Mouse (Mus musculus) spleen, postnatal 36 days (tissue): ENCODE data around the gene Map1s.

Source experiments
- DNase-seq, 2 experiments: peaks; one replicate each; pipeline ENCODE4 v3.0.0; 2022; ENCODE audit warnings: low spot score in 2 of 2, mixed read lengths in 1 of 2

Map1s gene

DNA sequence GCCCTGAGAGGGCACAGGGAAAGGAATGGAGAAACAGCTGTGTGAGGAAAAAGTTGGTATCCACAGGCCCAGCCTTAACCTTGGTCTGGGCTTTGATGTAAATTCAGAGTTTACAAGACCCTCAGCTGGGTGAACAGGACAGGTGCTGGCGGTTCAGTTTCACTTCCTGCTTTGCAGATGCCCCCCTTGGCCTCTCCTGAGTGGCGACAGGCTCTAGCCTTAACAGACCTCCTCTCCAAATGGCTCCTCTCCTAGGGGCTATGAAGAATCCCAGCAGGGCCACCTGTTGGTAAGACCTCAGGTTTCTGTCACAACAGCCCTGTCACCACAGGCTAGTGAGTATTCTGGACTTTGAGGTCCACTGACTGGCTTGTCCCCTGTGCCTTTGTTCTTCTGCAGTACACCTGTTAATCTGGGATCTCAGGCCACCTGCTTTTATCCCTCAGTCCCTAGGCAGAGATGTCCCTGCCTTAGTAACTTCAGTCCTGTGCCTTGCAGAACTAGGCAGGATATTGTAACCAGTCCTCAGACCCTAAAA is 7.0 kb upstream of the Map1s start:
- DNase-seq = peak; percentile 54

DNA sequence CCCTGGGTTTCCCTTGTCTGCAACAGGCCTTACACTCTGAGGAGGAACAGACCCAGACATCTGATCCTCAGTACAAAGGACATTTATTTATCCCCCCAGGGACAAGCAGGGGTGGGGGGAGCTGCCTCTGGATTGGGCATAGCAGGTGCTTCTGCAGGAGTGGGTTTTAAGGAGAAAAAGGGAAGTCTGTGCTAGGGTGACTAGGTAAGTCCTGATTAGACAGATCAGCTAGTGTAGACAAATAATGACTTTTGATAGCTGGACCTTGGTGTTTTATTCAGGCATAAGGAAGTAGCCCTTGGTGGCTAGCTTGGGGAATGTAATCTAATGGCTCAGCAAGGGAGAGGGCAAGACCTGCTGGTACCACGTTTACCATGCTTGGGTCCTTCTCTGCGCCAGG is 6.5 kb upstream of the Map1s start:
- no peak for DNase-seq

DNA sequence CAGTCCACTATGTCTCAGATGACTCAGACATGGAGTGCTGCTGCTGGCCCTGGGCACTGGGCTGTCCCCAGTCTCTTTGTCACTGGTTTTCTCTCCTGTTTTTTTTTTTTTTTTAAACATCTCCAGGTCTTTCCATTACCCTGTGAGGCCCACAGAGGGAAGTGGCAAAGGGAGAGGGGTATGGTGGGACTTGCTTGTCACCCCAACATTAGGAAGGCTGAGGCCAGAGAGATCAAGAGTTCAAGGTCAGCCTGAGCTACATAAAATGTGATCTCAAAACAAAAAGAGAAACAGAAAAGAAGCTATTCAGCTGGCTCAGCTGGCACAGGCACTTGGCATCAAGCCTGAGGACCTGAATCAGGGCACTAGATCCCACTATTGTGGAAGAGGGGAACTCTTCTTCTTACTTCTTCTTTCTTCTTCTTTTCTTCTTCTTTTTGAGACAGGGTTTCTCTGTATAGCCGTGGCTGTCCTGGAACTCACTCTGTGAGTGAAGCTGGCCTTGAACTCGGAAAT is 4.8 kb upstream of the Map1s start:
- no peak for DNase-seq

DNA sequence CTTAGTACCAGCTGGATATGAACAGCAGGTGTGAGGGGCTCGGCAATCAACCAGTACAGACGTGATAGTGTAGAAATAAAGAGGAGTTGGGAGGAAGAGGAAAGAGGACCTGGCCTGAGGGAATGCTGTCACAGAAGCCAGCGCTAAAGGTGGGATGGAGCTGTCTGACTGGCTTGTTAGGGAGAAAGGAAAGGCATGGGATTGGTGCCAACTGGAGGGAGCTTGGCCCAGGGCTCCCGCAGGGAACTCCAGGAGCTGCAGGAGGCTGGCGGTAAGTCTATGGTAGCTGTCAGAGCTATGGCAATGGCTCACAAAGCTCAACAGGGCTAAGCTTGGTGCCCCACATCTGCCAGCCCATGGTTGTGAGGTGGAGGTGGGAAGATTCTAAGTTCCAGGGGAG is 3.5 kb upstream of the Map1s start:
- no peak for DNase-seq

DNA sequence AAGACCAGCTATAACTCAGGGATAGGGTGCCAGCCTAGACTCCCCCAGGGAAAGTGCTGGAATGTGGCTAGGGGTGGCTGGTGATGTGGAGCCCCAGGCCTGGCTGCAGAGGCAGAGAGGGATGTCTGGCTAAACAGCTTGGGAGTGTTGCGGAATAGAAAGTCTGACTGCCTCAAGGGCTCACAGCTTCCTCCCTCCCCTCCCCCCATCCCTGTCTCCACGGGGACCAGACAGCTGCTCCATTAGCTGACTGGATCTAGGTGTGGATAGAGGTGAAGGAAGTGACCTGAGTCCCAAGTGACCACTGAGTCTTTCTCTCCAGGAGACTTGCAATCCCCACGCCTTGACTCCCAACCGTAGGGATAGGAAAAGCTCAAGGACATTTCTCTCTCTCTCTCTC is 2.6 kb upstream of the Map1s start:
- DNase-seq = no peak

DNA sequence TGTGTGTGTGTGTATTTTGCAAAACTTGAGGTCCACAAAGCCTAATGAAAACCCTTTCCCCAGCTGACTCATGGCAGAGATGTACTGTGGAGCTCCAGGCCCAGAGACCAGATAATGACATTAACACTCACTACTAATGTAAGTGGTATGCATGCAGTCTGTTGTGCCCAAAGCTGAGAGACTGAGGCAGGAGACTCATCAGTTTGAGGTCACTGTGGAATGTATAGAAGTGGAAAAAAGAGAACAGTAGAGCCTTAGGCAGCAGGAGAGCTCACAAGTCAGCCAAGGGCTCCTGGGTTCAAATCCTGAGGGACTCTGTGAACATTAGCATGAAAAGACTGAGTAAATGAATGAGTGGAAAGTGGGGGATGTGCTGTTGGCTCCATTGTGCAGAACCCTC is 2.1 kb upstream of the Map1s start:
- no peak for DNase-seq

DNA sequence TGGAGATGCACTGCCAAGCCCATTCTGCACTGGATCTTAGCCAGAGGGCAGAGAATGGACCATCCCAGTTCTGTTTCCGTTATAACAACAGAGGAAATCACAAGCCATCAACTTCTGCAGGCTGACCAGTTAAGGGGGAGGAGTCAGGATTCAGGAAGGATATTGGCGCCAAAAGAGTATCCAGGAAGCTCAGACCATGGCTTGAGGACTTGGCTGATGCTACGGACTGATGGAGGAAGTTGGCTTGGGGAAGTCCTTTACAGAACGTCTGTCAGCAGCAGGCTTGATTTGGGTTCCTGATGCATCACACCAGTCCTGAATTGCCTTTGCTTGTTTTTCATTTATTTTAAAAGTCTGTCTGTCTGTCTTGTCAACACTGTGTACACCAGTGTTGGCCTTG is 1.2 kb upstream of the Map1s start:
- peak in 1 of 2 experiments; percentile 38 for DNase-seq

DNA sequence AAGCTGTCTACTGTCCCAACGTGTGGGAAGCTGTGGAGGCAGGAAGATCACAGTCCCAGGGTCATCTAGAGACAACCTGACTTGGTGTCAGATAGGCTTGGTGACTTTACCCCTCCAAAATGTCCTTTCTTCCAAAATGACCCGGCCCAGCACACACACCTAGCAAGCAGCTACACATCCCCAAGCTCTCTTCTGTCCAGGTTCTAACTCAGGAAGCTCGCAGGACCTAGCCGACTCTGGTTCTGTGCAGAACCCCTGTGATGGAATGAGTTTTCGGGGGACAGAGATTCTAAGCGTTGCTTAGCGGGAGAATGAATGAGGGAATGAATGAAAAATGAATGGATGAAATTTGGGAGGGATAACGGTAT is 285 bp upstream of the Map1s start:
- no peak for DNase-seq

DNA sequence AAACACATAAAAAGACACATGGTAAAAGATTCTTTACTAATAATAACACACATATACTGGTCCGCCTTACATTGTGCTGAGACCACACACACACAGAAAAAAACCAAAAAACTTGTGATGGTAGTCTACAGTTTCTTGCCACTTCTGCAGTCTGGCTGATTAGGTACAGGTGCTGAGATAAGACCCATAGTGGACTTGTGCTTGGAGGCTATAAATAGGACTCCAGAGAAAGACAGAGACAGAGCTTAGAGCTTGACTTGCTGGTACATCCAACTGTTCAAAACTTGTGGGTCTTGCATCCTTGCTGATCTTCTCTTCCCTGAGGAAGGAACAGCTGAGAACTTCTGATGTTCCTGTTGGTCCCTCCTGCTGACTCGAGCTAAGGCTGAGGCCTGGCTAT is 1.8 kb downstream of the Map1s start:
- DNase-seq = no peak

DNA sequence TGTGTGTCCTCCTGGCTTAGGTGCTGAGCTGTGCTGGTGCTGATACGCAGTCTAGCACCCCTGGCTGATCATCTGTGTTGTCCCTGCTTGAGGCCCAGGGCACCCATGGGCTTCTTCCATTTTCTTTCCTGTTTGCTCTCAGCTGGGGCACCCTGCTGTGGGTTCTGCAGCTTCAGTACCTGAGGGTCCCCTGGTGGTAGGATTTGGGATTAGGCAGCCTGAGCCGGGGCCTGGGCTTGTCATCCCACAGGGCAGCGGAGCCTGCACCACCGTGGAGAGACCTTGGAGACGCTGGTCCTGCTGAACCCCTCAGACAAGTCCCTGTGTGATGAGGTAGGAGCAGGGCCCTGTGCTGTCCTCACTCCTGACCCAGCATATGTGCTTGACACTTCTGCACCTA is 5.9 kb downstream of the Map1s start:
- DNase-seq = no peak

DNA sequence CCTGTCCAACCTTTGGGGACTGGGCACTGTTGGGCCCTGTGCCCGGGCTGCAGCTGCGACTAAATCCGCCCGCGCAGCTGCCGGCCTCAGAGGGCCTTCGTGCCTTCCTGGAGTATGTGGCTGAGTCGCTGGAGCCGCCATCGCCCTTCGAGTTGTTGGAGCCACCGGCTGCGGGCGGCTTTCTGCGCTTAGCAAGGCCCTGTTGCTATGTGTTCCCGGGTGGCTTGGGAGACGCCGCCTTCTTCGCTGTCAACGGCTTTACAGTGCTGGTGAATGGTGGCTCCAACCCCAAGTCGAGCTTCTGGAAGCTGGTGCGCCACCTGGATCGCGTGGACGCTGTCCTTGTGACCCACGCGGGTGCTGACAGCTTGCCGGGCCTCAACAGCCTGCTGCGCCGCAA is 7.2 kb downstream of the Map1s start:
- DNase-seq = no peak

DNA sequence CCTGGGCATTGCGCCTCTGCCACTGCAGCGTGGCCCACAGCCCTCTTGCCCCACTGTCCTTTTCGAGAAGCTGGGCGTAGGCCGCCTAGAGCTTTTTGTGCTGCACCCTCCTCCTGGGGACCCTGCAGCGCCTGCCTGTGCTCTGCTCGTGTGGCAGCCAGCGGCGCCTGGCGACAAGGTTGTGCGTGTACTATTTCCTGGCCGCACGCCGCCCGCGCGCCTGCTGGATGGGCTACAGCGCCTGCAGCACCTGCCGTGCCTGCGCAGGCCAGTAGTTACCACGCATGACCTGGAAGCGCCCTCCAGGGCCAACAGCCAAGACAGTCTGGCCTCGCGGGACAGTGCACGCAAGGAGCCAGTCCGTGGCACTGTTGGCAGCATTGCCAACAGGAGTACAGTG is 7.8 kb downstream of the Map1s start:
- no peak for DNase-seq

DNA sequence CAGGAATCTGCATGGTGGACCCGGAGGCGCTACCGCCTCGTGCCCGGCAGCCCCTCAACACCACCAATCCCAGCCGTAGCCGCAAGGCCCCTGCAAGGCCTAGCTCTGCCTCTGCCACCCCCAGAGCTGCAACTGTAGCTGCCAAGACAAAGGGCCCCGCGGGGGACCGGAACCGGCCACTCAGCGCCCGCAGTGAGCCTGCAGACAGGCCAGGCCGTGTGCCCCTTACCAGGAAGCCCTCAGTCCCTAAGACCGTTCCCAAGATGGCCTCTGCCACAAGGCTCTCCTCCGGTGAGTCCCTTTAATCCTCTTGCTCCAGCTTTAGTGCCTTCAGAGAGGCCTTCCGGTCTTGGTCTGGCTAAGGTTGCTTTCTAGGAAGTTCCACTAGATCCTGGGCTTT is 9.0 kb downstream of the Map1s start:
- DNase-seq = no peak

DNA sequence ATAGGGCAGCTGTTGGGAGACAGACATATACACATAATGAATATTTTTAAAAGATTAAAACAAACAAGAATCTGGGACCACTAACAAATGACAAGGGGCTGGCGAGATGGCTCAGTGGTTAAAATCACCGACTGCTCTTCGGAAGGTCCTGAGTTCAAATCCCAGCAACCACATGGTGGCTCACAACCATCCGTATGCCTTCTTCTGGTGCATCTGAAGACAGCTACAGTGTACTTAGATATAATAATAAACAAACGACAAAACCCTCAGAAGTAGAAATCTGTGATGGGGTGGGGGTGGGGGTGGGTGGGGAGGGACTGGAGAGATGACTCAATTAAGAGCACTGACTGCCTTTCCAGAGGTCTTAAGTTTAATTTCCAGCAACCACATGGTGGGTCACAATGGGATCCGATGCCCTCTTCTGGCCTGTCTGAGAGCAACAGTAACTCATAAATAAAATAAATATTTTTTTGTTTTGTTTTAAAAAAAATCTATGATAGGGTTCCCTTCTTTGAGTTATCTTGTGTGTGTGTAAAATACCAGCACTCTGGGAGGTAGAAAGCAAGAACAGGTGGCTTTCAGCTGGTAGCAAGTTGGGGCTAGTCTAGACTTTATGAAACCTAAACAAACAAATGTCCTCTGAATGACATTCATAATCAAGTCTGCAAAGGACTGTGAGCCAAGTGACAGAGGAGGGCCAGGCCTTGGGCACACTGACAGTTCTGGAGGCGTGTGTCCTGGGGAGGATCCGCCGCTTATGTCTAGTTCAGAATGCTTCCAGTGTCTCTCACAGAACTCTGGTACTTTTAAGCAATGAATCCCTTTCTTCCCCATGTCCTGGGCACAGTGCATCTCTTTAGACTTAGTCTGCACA is 14.6 kb downstream of the Map1s start:
- no peak for DNase-seq

DNA sequence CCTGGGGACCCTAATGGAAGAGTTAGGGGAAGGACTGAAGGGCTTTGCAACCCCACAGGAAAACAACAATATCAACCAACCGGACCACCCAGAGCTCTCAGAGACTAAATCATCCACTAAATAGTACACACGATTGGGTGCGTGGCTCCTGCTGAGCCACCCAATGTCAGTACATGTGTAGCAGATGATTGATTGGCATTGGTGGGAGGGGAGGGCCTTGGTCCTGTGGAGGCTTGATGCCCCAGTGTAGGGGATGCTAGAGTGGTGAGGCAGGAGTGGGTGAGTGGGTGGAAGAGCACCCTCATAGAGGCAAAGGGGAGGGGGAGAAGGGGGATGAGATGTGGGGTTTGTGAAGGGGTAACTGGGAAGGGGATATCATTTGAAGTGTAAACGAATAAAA is 18.4 kb downstream of the Map1s start:
- no peak for DNase-seq

DNA sequence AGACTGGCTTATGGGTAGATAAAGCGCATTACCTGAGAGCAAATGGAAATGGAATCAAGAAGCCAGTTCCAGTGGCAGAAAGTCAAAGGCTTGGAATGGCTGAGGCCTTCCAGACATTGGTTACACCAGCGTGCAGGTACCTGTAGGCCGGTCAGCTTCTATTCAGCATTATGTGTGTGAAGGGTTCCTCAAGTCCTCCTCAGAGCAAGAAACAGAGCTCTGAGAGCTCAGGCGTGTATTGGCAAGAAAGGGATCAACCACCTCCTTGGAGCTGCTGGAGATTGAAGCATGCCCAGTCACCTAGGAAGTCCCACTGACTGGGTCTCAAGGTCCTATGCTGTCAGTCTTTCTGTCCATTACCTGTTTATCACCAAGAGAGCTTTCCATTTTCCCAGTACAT is 20.0 kb downstream of the Map1s start:
- no peak for DNase-seq

DNA sequence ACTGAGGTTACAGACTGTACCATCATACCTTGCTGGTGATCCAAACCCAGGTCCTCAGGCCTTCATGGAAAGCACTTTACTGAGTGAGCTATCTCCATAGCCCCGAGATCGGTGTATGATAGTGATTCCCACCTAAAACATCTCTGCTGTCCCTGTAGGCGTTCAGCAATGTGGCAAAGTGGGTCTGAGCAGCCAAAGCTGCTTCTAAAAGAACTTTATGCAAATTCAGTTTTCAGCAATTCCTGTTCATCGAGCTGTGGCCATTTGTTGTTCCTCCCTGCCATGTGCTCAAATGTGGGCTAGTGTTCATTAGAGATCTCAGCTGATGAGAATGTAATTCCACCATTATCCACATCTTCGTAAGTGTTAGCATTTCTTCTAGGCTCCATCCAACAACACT is 20.7 kb downstream of the Map1s start:
- DNase-seq = no peak

DNA sequence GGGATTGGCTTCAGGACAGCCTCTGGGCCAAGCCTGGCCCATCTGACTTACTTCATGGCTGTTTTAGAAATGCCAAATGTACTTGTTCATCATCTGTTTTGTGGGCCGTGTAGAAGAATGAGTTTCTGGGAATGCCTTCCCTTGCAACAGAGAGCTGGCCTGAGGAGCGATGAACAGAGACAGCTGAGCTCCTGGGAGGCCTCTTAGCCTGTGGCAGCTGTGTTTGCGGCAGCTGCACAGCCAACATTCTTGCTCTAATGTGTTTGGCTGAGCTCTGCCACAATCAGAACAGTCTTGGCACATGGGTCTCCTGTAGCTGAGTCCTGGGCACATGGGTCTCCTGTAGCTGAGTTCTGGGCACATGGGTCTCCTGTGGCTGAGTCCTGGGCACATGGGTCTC is 22.4 kb downstream of the Map1s start:
- no peak for DNase-seq

DNA sequence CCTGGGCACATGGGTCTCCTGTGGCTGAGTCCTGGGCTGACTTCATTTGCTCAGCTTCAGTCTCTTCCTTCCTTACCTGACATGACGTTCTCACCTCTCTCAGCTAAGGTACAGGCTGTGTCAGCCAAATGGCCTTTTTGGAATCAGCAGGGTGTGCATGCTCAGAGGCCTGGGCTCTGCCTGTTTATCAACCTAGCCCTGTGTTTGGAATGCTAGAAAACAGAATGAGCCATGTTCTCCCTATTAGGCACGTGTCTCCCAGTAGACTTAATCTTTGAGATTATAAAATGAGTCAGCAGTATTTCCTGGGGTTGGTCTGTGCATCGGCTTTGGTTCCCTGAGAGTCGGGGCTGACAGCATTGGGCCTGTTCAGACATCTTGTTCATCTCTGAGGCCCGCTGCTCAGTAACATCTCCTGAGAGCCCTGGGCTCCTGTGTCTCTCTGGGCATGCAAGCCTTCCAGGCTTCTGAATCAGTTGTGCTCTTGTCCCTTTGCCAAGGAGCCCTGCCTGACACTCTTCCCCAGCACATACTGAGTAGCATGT is 23.1 kb downstream of the Map1s start:
- no peak for DNase-seq

DNA sequence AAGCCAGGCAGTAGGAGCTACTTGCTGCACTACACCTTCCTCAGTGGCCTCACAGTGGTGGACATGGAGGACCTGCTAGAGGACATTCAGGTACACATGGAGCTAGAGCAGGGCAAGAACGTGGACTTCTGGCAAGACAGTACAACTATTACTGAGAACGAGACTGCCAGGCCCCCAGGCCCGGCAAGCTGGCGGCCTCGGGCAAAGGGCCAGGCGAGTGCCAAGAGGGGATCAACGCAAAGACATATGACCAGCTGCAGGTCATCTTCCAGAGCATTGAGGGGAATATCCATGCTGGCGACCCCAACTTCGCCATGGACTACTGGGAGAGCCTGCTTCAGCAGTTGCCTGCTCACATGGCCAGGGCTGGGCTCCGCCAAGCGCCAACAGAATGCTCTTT is 26.0 kb downstream of the Map1s start:
- no peak for DNase-seq

DNA sequence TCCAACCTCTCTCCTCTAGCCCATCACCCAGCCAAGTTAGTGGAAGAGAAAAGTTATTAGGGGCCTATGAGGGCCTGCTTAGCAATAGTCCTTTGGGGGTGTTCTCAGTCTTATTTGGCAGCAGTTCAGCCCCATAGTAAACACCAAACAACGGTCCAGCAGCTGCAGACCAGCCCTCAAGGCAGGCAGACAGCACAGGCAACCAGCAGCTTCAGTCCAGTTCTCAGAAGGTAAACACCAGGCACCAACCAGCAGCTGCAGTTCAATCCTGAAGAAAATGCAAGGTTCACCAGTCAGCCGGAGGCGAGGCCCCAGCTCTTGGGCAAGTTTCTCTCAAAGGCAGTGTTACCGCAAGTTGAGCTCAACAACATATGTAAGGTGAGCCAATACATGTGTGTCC is 27.3 kb downstream of the Map1s start:
- no peak for DNase-seq

DNA sequence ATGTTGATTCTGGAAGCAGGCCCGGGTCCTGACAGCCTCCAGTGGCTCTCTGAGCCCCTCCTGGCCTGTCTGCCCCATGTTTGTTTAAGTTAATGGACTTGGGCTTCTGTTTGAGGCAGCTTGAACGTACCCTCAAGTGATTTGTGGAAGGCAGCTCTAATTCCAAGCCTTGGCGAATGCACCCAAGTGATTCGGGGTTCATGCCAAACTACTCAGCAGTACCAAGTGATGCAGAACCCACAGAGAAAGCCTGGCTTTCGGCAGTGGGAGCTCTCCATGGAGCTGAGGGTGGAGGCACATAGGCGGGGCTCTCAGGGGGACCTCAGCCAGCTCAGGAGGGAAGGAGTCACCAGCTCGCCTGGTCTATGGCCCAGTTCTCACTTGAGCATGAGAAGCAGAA is 29.1 kb downstream of the Map1s start:
- DNase-seq = no peak

DNA sequence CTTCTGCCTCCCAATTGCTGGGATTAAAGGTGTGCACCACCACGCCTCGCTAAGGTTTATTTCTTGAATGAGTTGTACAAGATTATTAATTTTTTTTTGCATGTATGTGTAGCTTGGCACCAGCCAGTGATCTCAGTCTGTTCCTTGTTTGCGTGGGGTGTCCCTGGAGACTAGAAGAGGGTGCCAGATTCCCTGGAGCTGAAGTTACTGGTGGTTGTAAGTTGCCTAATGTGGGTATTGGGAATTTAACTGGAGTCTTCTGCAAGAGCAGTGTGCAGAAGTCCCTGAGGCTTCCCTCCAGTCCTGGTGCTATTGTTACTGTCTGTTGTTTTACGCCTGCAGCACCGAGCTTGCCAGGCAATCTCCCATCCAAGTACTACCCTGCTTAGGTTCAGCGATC is 31.5 kb downstream of the Map1s start:
- no peak for DNase-seq
